Mouse (Mus musculus): Measurements from ENCODE around the gene Aoc3.

GRCm38 (mm10) chr11:101348774-101349173, 18.4 kb downstream of the Aoc3 start:
- TF ChIP-seq POLR2A (IDR thresholded peaks at IDR 0.05; ENCODE audit: extremely low read depth, insufficient read depth, low read length) (no peak), CTCF (IDR thresholded peaks at IDR 0.05; ENCODE audit: low read depth, low read length) (no peak)
